Mouse (Mus musculus) limb, embryonic 11.5 days (tissue): ENCODE measurements around the gene Lmcd1. TPM values are rescaled to one million over a fixed set of nuclear protein-coding genes. Genes with fewer than 3 reads are reported as not detected.

Experiments used
- ATAC-seq: fragments of 200-750 bp; cut with Nextera tagmentation; 2 replicates; pipeline ENCODE4 v1.8.0; 2017; ENCODE audit warnings: low read depth; ENCODE audit not compliant: insufficient number of reproducible peaks, low FRiP score, low TSS enrichment
- DNase-seq: peaks from one replicate; pipeline ENCODE4 v3.0.0-alpha.2; 2015; ENCODE audit warnings: low spot score
- H3K27ac ChIP-seq: fragments of 300-500 bp; sonication (generic); replicated peaks from 2 replicates; pipeline ENCODE4 v1.5.1; 2014; ENCODE audit warnings: low read depth, mild to moderate bottlenecking, low read length
- H3K27me3 ChIP-seq: fragments of 300-500 bp; sonication (generic); 2 replicates; pipeline ENCODE4 v1.6.1; 2014; ENCODE audit warnings: mild to moderate bottlenecking, low read length, mixed read lengths; ENCODE audit not compliant: control insufficient read depth, insufficient read depth
- H3K36me3 ChIP-seq: fragments of 300-500 bp; sonication (generic); 2 replicates; pipeline ENCODE4 v1.6.1; 2014; ENCODE audit warnings: mild to moderate bottlenecking, low read length, moderate library complexity, mixed read lengths; ENCODE audit not compliant: control insufficient read depth, insufficient read depth
- H3K4me1 ChIP-seq: fragments of 300-500 bp; sonication (generic); 2 replicates; pipeline ENCODE4 v1.6.1; 2014; ENCODE audit warnings: low read length, mixed read lengths; ENCODE audit not compliant: control insufficient read depth, insufficient read depth
- H3K4me2 ChIP-seq: fragments of 300-500 bp; sonication (generic); 2 replicates; pipeline ENCODE4 v1.6.1; 2014; ENCODE audit warnings: low read depth, mild to moderate bottlenecking, moderate library complexity; ENCODE audit not compliant: severe bottlenecking
- H3K4me3 ChIP-seq: fragments of 300-500 bp; sonication (generic); 2 replicates; pipeline ENCODE4 v1.5.1; 2014; ENCODE audit warnings: low read depth, low read length
- H3K9ac ChIP-seq: fragments of 300-500 bp; sonication (generic); 2 replicates; pipeline ENCODE4 v1.6.1; 2014; ENCODE audit warnings: mild to moderate bottlenecking, low read length
- H3K9me3 ChIP-seq: fragments of 300-500 bp; sonication (generic); 2 replicates; pipeline ENCODE4 v1.6.1; 2016; ENCODE audit warnings: low read length; ENCODE audit not compliant: control insufficient read depth
- WGBS: fragments of 180-500 bp; shearing (Covaris S2); extraction: QIAGEN DNeasy Blood & Tissue Kit; methylation state at CpG from one replicate; pipeline ENCODE4 v1.1.7; 2014; 5-methylcytosine and 5-hydroxymethylcytosine counted together
- polyA plus RNA-seq: library from polyadenylated mRNA; unstranded; fragments of >200 nt; fragmentation: Nextera tagmentation; extraction: Ambion mirVana; gene quantifications from 2 replicates; pipeline ENCODE4 v1.2.1, GENCODE M21; 2014

The Lmcd1 gene
- polyA plus RNA-seq, 1 experiment from 2014 or later = 6.5 TPM

- Histone ChIP-seq H3K27ac (no peak overlapping the region), H3K4me1 (no peaks in the 10 kb centered on the region), H3K9ac (no peak overlapping the region), H3K9me3 (no peaks in the 10 kb centered on the region), H3K27me3 (no peaks in the 10 kb centered on the region), H3K4me2 (no peak overlapping the region), H3K4me3 (no peak overlapping the region), H3K36me3 (no peaks in the 10 kb centered on the region)
- ATAC-seq (no peak), DNase-seq (no peak)
- 92% methylated on average over 4 of the region's 4 CpGs for WGBS
These were observed 76.9 kb downstream of the Lmcd1 start for GRCm38 (mm10) chr6:112350452-112350851.

- ATAC-seq (no peak), DNase-seq (no peak)
- Histone ChIP-seq H3K9ac (no peak overlapping the region), H3K27ac (no peak overlapping the region), H3K4me2 (no peak overlapping the region), H3K4me1 (no peaks in the 10 kb centered on the region), H3K36me3 (no peaks in the 10 kb centered on the region), H3K27me3 (no peaks in the 10 kb centered on the region), H3K9me3 (no peaks in the 10 kb centered on the region), H3K4me3 (no peak overlapping the region)
- WGBS = 95% methylated on average over 1 of the region's 1 CpGs
These were observed 85.8 kb downstream of the Lmcd1 start for GRCm38 (mm10) chr6:112359341-112359740.

GRCm38 (mm10) chr6:112360676-112361075 is 87.1 kb downstream of the Lmcd1 start:
- no peaks in the 10 kb centered on the region for H3K27me3 ChIP-seq
- no peak for DNase-seq
- H3K9ac ChIP-seq = no peak overlapping the region
- H3K4me2 ChIP-seq = no peak overlapping the region
- H3K4me3 ChIP-seq = no peak overlapping the region
- no peaks in the 10 kb centered on the region for H3K9me3 ChIP-seq
- H3K36me3 ChIP-seq = no peaks in the 10 kb centered on the region
- 91% methylated on average over 8 of the region's 8 CpGs for WGBS
- no peak for ATAC-seq
- no peak overlapping the region for H3K27ac ChIP-seq
- H3K4me1 ChIP-seq = no peaks in the 10 kb centered on the region

DNA sequence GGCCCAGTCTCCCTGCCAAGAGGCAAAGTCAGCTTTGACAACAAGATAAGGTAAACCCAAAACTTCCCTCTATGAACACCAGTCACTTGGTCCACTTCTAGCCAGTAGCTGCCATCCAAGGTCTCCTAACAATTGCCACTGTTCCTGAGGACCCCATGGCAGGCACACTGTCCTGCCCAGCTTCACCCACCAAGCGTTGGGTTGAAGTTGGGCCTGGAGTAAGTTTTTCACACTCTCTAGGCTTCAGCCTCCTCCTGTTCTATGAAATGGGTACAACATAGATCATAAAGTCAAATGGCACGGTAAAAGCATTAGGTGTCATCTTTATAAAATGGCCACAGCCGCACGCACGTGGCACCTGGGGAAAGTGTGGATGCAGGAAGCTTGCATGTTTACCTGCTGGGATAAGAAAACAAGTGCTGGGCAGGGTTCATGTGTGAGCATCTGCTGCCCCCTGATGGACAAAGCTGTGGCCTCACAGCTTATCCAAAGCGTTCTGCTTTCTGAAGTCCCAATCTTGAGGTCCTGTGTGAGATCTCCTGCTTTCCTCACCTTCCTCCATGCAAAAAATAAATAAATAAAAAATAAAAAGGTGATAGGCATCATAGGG is 88.9 kb downstream of the Lmcd1 start:
- Histone ChIP-seq H3K4me3 (no peak overlapping the region), H3K27ac (no peak overlapping the region), H3K4me2 (no peak overlapping the region), H3K36me3 (no peaks in the 10 kb centered on the region), H3K27me3 (no peaks in the 10 kb centered on the region), H3K4me1 (no peaks in the 10 kb centered on the region), H3K9me3 (no peaks in the 10 kb centered on the region), H3K9ac (no peak overlapping the region)
- 37% methylated on average over 6 of the region's 6 CpGs for WGBS
- DNase-seq (peak; percentile 80), ATAC-seq (peak; percentile 56; the same call in 1 of the 2 replicates)

DNA sequence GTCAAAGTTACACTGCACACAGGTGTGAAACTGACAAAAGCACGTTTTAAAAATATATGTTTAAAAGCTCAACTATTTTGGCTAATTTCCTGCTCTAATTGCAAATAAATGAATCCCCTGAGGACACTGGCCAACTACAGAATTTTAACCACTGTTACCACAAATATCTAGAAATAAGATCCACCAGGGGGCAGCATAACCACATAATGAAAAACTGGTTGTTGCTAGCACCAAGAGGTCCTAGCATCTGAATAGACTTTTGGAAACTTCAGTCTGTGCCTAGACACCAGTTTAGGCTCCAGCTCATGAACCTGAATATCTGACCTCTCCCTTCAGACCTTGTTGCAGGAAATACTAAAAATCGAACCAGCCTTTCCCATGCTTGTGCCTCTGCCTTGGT is 91.0 kb downstream of the Lmcd1 start:
- Histone ChIP-seq H3K4me1 (no peaks in the 10 kb centered on the region), H3K36me3 (no peaks in the 10 kb centered on the region), H3K27ac (no peak overlapping the region), H3K9me3 (no peaks in the 10 kb centered on the region), H3K9ac (no peak overlapping the region), H3K4me2 (no peak overlapping the region), H3K4me3 (no peak overlapping the region), H3K27me3 (no peaks in the 10 kb centered on the region)
- ATAC-seq (no peak), DNase-seq (peak; percentile 38)
- 43% methylated on average over 2 of the region's 2 CpGs for WGBS

DNA sequence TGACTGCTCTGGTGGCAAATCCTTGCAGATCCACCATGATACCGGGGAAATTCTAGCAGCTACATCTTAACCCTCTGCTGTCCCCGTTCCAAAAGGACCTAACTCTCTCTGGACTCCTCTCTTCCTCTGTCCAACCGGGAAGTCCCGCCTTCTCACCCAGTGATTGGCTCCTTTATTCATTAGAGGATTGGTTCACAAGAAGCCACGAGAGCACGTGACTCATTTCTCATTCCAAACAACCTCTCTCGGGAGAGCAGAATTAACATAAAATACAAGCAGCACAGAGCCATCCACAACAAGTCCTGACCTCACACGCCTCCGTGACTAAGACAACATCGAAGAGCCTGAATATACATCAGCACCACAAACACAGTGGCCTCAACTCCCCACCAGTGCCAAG is 91.7 kb downstream of the Lmcd1 start:
- no peak overlapping the region for H3K4me2 ChIP-seq
- H3K4me3 ChIP-seq = no peak overlapping the region
- H3K27ac ChIP-seq = no peak overlapping the region
- ATAC-seq (no peak), DNase-seq (no peak)
- WGBS = 88% methylated on average over 10 of the region's 10 CpGs
- H3K9me3 ChIP-seq = no peaks in the 10 kb centered on the region
- H3K4me1 ChIP-seq = no peaks in the 10 kb centered on the region
- no peak overlapping the region for H3K9ac ChIP-seq
- H3K27me3 ChIP-seq = no peaks in the 10 kb centered on the region
- H3K36me3 ChIP-seq = no peaks in the 10 kb centered on the region

DNA sequence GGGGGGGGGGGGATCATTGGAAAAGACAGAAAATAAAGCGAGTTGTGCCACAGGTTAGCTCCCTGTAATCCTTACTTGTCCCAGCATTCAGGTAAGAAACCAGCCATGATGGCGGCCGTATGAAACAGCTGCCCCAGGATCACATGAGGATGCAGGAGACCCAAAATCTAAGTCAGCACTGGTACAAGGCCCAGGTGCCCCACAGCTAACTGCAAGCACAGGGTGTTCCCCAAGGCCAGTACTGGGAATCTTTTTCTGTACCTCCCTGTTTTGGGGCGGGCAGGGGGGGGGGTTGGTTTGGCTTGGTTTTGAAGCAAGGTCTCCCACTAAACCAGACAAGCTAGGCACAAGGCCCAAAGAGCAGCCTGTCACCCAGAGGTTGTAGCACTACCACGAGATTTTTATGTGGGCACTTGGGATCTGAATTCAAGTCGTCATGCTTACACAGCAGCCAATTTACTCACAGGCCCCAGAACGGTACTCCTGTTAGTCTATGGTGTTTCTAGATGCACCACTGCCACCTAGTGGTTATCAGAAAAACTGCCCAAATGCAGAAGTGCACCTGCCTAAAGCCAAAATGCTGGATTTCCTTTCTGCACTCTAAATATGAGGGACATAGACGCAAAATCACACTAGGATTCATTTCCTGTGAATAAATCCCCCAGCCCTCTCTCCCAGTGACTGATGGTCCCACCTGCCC is 100.5 kb downstream of the Lmcd1 start:
- H3K36me3 ChIP-seq = no peaks in the 10 kb centered on the region
- H3K4me1 ChIP-seq = no peaks in the 10 kb centered on the region
- H3K9me3 ChIP-seq = no peaks in the 10 kb centered on the region
- H3K9ac ChIP-seq = no peak overlapping the region
- WGBS = 49% methylated on average over 8 of the region's 8 CpGs
- no peaks in the 10 kb centered on the region for H3K27me3 ChIP-seq
- H3K27ac ChIP-seq = no peak overlapping the region
- H3K4me2 ChIP-seq = no peak overlapping the region
- ATAC-seq (no peak), DNase-seq (peak; percentile 62)
- no peak overlapping the region for H3K4me3 ChIP-seq

- Histone ChIP-seq H3K4me1 (no peaks in the 10 kb centered on the region), H3K27me3 (no peaks in the 10 kb centered on the region), H3K9me3 (no peaks in the 10 kb centered on the region), H3K27ac (no peak overlapping the region), H3K4me2 (no peak overlapping the region), H3K4me3 (no peak overlapping the region), H3K36me3 (no peaks in the 10 kb centered on the region), H3K9ac (no peak overlapping the region)
- DNase-seq (no peak), ATAC-seq (no peak)
- WGBS = 64% methylated on average over 11 of the region's 13 CpGs
These were observed 102.3 kb downstream of the Lmcd1 start for GRCm38 (mm10) chr6:112375661-112376392.
